Mouse (Mus musculus): Measurements from ENCODE around the gene Ocrl. TPM values are rescaled to one million over a fixed set of nuclear protein-coding genes. Genes with fewer than 3 reads are reported as not detected.

Gene Ocrl
- polyA plus RNA-seq (2016; fragmentation: Nextera tagmentation; extraction: Ambion mirVana): 21.7 and 23.0 TPM in 2 replicates

DNA sequence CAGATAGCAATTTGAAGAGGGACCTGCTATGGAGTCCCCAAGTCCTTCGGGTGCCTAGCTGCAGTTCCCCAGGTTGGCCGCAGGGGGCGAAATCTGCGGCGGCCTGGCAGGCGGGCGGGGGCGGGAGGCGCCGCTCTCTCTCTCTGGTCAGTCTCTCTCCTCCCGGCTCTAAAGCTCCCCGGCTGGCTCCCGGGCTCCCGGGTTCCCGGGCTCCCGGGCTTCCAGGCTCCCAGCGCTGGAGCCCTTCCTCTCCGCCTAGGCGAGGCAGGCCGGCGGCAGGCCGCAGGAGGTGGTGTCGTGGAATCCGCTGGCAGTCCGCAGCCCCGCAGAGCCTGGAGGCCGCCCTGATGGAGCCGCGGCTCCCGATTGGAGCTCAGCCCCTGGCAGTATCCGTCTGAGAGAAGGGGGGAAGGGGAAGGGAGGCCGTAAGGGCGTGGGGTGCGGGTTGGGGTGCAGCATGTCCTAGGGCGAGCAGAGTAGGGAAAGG, at the start of gene Ocrl:
Ocrl (plus strand) TSS at position 82 of the 487 bp plus-strand sequence.
- Histone ChIP-seq H3K27ac (no peak within 1 kb of the TSS), H3K4me2 (replicated peaks) (peak within 1 kb of the TSS; percentile 60), H3K4me1 (peaks cover 3% of the 10 kb centered on the region), H3K9me3 (no peaks in the 10 kb centered on the region), H3K36me3 (no peaks in the 10 kb centered on the region), H3K9ac (peak within 1 kb of the TSS; percentile 79), H3K27me3 (replicated peaks) (no peaks in the 10 kb centered on the region), H3K4me3 (peak within 1 kb of the TSS; percentile 59)
- ATAC-seq (ENCODE audit: low FRiP score, low read depth): peak; percentile 90
- WGBS: 16% methylated on average over 27 of the region's 35 CpGs

DNA sequence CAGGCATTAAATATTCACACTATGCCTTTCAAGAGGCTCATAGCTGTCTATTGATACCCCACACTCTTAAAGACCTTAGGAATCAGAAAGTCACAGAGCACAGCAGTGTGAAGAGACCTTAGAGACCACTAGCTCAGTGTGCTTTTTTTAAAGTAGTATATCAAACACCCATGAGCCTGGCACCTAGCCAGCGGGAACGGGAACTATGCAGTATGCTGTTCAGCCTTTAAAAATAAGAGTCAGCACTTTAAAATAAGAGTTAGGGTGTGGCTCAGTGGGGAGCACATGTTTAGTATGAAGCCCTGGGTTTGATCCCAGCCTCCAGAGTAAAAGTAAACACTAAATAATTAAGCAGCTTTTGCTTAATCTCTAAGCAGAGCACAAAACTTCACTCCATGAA, 32.1 kb upstream of the Ocrl start:
- no peak overlapping the region for H3K4me3 ChIP-seq
- H3K36me3 ChIP-seq: no peaks in the 10 kb centered on the region
- no peak overlapping the region for H3K9ac ChIP-seq
- H3K4me2 ChIP-seq (replicated peaks): no peak overlapping the region
- H3K27me3 ChIP-seq (replicated peaks): no peaks in the 10 kb centered on the region
- 53% methylated on average over 2 of the region's 2 CpGs for WGBS
- H3K9me3 ChIP-seq: no peaks in the 10 kb centered on the region
- no peaks in the 10 kb centered on the region for H3K4me1 ChIP-seq
- no peak for ATAC-seq (ENCODE audit: low FRiP score, low read depth)
- H3K27ac ChIP-seq: no peak overlapping the region

GRCm38 (mm10) chrX:47882813-47883212, 29.4 kb upstream of the Ocrl start:
- WGBS: 75% methylated on average over 6 of the region's 6 CpGs
- no peak overlapping the region for H3K9ac ChIP-seq
- ATAC-seq (ENCODE audit: low FRiP score, low read depth): no peak
- no peaks in the 10 kb centered on the region for H3K36me3 ChIP-seq
- H3K27me3 ChIP-seq (replicated peaks): no peaks in the 10 kb centered on the region
- H3K27ac ChIP-seq: no peak overlapping the region
- no peaks in the 10 kb centered on the region for H3K4me1 ChIP-seq
- H3K4me2 ChIP-seq (replicated peaks): no peak overlapping the region
- H3K9me3 ChIP-seq: no peaks in the 10 kb centered on the region
- H3K4me3 ChIP-seq: no peak overlapping the region

DNA sequence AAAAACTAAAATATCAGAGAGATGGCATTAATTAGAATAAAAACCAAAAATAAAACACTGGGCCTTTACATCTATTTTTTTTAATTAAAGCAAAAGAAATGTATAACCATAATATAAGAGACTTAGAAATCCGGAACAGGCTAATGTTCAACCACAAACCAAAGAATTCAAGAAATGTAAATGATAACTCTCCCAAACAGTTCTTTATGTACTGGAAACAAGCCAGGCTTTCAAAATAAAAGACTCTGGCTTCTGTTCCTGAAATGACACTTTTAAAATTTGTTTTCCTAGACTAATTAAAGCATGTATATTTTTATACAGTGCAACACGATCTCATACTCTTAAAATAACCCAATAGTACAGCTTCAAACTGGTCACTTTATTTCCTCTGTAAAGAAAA, 24.8 kb upstream of the Ocrl start:
- no peaks in the 10 kb centered on the region for H3K4me1 ChIP-seq
- ATAC-seq (ENCODE audit: low FRiP score, low read depth): no peak
- no peak overlapping the region for H3K27ac ChIP-seq
- H3K27me3 ChIP-seq (replicated peaks): no peaks in the 10 kb centered on the region
- H3K4me3 ChIP-seq: no peak overlapping the region
- no peak overlapping the region for H3K4me2 ChIP-seq (replicated peaks)
- 90% methylated on average over 2 of the region's 2 CpGs for WGBS
- no peaks in the 10 kb centered on the region for H3K36me3 ChIP-seq
- no peaks in the 10 kb centered on the region for H3K9me3 ChIP-seq
- H3K9ac ChIP-seq: no peak overlapping the region

DNA sequence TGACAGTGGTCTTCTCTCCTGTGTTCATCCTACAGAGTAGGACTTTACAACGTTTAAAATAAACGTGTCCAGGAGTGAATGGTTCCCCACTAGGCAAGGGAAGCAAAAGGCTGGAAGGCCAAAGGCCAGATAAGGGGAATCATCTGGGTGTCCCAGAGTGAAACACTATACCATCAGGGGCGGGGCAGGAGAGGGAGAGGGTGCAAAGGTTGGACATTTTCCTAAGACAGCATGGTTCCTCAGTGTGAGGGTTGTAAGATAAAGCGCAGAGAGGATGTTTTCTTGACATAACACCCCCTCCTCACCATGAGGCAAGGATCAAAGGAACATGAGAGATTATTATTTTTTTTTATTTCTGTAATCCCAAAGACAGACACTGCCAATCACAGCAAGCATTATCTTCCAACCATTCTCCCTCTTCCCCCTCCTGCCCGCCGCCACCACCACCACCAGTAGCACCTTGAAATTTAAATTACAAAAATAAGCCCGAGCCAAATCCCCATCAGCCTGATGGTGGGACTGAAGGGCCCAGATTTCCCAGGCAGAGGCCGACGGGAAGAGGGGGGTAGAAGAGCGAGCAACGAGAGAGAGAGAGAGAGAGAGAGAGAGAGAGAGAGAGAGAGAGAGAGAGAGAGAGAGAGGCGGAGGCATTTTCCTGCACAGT, 20.8 kb upstream of the Ocrl start:
- Histone ChIP-seq H3K4me1 (no peaks in the 10 kb centered on the region), H3K9ac (peak overlapping the region; percentile 75), H3K9me3 (no peaks in the 10 kb centered on the region), H3K4me2 (replicated peaks) (peak overlapping the region; percentile 65), H3K4me3 (peak overlapping the region; percentile 55), H3K27me3 (replicated peaks) (no peaks in the 10 kb centered on the region), H3K36me3 (no peaks in the 10 kb centered on the region), H3K27ac (no peak overlapping the region)
- ATAC-seq (ENCODE audit: low FRiP score, low read depth): peak; percentile 68
- WGBS: 13% methylated on average over 11 of the region's 12 CpGs

- WGBS: 17% methylated on average over 29 of the region's 36 CpGs
- Histone ChIP-seq H3K27me3 (replicated peaks) (no peaks in the 10 kb centered on the region), H3K9ac (peak overlapping the region; percentile 75), H3K4me2 (replicated peaks) (peak overlapping the region; percentile 65), H3K4me3 (peak overlapping the region; percentile 55), H3K9me3 (no peaks in the 10 kb centered on the region), H3K27ac (peak overlapping the region; percentile 32; the same call in 1 of the 2 replicates), H3K4me1 (no peaks in the 10 kb centered on the region), H3K36me3 (no peaks in the 10 kb centered on the region)
- ATAC-seq (ENCODE audit: low FRiP score, low read depth): peak; percentile 86
These were observed 20.2 kb upstream of the Ocrl start for GRCm38 (mm10) chrX:47891907-47892430.

GRCm38 (mm10) chrX:47892431-47893024, 19.7 kb upstream of the Ocrl start, which contains the start of gene Smarca1:
Smarca1 (minus strand) TSS chrX:47892974.
- Histone ChIP-seq H3K4me2 (replicated peaks) (peak within 1 kb of the TSS; percentile 65), H3K9me3 (no peaks in the 10 kb centered on the region), H3K36me3 (no peaks in the 10 kb centered on the region), H3K4me1 (no peaks in the 10 kb centered on the region), H3K9ac (peak within 1 kb of the TSS; percentile 75), H3K4me3 (peak within 1 kb of the TSS; percentile 55), H3K27ac (peak within 1 kb of the TSS; percentile 32; the same call in 1 of the 2 replicates), H3K27me3 (replicated peaks) (no peaks in the 10 kb centered on the region)
- WGBS: 19% methylated on average over 17 of the region's 17 CpGs
- peak; percentile 88 for ATAC-seq (ENCODE audit: low FRiP score, low read depth)

- Histone ChIP-seq H3K27ac (no peak overlapping the region), H3K27me3 (replicated peaks) (no peaks in the 10 kb centered on the region), H3K9ac (peak overlapping the region; percentile 6; the same call in 1 of the 2 replicates), H3K36me3 (no peaks in the 10 kb centered on the region), H3K4me2 (replicated peaks) (peak overlapping the region; percentile 60), H3K4me3 (peak overlapping the region; percentile 59), H3K4me1 (peaks cover 3% of the 10 kb centered on the region), H3K9me3 (no peaks in the 10 kb centered on the region)
- 20% methylated on average over 8 of the region's 8 CpGs for WGBS
- peak; percentile 23; the same call in 1 of the 2 replicates for ATAC-seq (ENCODE audit: low FRiP score, low read depth)
These were observed 836 bp downstream of the Ocrl start for GRCm38 (mm10) chrX:47912904-47913542.

- WGBS: 79% methylated on average over 7 of the region's 7 CpGs
- H3K4me3 ChIP-seq: no peak overlapping the region
- H3K27ac ChIP-seq: no peak overlapping the region
- no peaks in the 10 kb centered on the region for H3K36me3 ChIP-seq
- no peak for ATAC-seq (ENCODE audit: low FRiP score, low read depth)
- peak overlapping the region; percentile 60 for H3K4me2 ChIP-seq (replicated peaks)
- H3K27me3 ChIP-seq (replicated peaks): no peaks in the 10 kb centered on the region
- H3K4me1 ChIP-seq: peaks cover 3% of the 10 kb centered on the region
- H3K9me3 ChIP-seq: no peaks in the 10 kb centered on the region
- H3K9ac ChIP-seq: no peak overlapping the region
These were observed 1.4 kb downstream of the Ocrl start for GRCm38 (mm10) chrX:47913543-47913938.

DNA sequence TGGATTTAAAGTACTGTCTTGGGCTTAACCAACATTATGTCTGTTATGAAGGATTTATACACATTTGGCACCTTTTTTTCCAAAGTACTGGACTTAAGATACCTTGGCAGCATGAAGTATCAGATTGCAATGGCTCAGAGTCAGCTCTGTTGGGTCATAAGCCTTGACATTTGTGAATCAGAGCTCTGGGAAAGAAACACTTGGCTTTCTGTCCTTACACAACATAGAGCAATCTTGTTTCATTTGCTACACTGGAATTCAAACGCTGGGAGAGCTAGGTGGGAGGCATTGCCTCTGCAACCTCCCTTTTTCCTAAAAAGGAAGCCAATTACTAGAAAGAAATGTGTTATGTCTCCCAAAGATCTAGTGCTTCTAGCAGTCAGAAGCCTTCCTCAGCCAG, 4.6 kb downstream of the Ocrl start:
- Histone ChIP-seq H3K4me1 (peaks cover 3% of the 10 kb centered on the region), H3K27ac (no peak overlapping the region), H3K4me2 (replicated peaks) (no peak overlapping the region), H3K36me3 (no peaks in the 10 kb centered on the region), H3K27me3 (replicated peaks) (no peaks in the 10 kb centered on the region), H3K4me3 (no peak overlapping the region), H3K9ac (no peak overlapping the region), H3K9me3 (no peaks in the 10 kb centered on the region)
- whole genome bisulfite sequencing: 74% methylated on average over 1 of the region's 1 CpGs
- no peak for ATAC-seq (ENCODE audit: low FRiP score, low read depth)

GRCm38 (mm10) chrX:47920541-47920940, 8.4 kb downstream of the Ocrl start:
- H3K4me2 ChIP-seq (replicated peaks): no peak overlapping the region
- H3K9ac ChIP-seq: no peak overlapping the region
- WGBS: 90% methylated on average over 5 of the region's 5 CpGs
- no peaks in the 10 kb centered on the region for H3K27me3 ChIP-seq (replicated peaks)
- H3K27ac ChIP-seq: no peak overlapping the region
- no peaks in the 10 kb centered on the region for H3K36me3 ChIP-seq
- no peak for ATAC-seq (ENCODE audit: low FRiP score, low read depth)
- no peaks in the 10 kb centered on the region for H3K9me3 ChIP-seq
- H3K4me1 ChIP-seq: no peaks in the 10 kb centered on the region
- no peak overlapping the region for H3K4me3 ChIP-seq

DNA sequence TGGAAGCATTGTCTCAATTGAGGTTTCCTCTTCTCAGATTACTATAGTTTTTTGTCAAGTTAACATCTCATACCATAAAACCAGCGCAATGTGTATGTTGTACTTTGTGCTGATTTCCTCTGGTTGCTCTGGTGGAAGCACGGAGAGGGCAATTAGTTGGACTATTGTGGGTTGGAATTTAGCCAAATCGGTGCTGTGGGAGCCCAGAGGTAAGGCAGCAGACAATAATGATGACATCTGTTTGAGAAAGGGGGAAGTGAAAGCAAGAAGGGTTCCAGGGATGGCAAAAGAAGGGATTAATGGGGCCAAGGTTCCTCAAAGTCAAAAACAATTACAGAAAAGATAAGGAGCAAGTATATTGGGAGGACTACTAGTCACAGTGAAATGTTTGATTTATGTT, 15.8 kb downstream of the Ocrl start:
- ATAC-seq (ENCODE audit: low FRiP score, low read depth): no peak
- no peak overlapping the region for H3K4me3 ChIP-seq
- H3K9ac ChIP-seq: no peak overlapping the region
- H3K27ac ChIP-seq: no peak overlapping the region
- no peak overlapping the region for H3K4me2 ChIP-seq (replicated peaks)
- no peaks in the 10 kb centered on the region for H3K27me3 ChIP-seq (replicated peaks)
- no peaks in the 10 kb centered on the region for H3K9me3 ChIP-seq
- no peaks in the 10 kb centered on the region for H3K36me3 ChIP-seq
- H3K4me1 ChIP-seq: no peaks in the 10 kb centered on the region
- 73% methylated on average over 3 of the region's 3 CpGs for WGBS

Data from neural tube, embryonic 12.5 days (tissue).